Mouse (Mus musculus) gastrocnemius, postnatal 36 days (tissue): ENCODE measurements around the gene Maml1. TPM values are rescaled to one million over a fixed set of nuclear protein-coding genes. Genes with fewer than 3 reads are reported as not detected.

ENCODE experiments used
- DNase-seq, 2 experiments: peaks; one replicate each; pipeline ENCODE4 v3.0.0; 2022
- intact Hi-C: fragments of 180-260 bp; cut with DNase I; formaldehyde crosslinking; loops from one replicate; pipeline ENCODE4 v1.15.1; 2025
- total RNA-seq, 2 experiments: library from RNA; stranded (reverse); gene quantifications; 2 replicates each; pipeline ENCODE4 v1.2.3; 2021

The Maml1 gene
- total RNA-seq, 2 experiments from 2014 or later = 4.8 to 6.3 TPM

DNA sequence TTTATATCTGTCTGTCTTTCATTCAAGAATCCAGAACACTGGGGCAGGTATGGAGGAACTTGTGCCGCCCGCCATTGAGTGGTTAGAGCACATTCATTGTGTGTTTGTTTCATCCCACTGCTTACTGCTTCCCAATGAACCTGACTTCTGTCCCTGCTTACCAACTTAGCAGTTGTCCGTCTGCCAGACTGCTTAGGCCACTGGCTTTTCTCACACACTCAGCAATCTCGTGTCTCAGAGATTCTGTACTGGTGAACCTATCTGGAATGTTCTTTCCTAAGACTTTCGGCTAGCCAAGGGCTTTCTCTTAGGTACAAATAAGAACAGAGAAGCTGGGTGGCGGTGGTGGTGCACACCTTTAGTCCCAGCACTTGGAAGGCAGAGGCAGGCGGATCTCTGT, 6.4 kb downstream of the Maml1 start:
- no peak for DNase-seq
- intact Hi-C loops = no loop called here

- intact Hi-C loops = no loop called here
- DNase-seq = no peak
Observed at GRCm38 (mm10) chr11:50285263-50285662, 6.8 kb downstream of the Maml1 start.

- no peak for DNase-seq
- intact Hi-C loops = no loop called here
Observed at GRCm38 (mm10) chr11:50280053-50280452, 12.1 kb downstream of the Maml1 start.

DNA sequence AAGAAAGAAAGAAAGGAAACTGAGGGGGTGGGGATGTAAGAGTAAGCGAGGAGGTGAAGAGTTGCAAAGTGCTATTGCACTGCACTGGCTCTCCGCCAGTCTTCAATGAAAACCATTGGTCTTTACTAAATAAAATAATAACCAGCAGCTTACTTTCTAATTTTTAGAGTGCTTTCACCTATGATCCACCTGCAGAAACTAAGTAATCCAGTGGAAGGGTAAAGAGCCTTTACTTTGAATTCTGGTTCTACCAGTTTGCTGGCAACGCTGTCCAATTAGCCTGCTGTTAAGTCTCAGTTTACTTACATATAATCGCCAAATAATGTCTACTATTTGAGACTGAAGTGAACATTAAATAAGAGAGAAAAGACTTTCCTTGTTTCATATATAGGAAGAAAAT, 13.1 kb downstream of the Maml1 start:
- intact Hi-C loops = no loop called here
- no peak for DNase-seq

DNA sequence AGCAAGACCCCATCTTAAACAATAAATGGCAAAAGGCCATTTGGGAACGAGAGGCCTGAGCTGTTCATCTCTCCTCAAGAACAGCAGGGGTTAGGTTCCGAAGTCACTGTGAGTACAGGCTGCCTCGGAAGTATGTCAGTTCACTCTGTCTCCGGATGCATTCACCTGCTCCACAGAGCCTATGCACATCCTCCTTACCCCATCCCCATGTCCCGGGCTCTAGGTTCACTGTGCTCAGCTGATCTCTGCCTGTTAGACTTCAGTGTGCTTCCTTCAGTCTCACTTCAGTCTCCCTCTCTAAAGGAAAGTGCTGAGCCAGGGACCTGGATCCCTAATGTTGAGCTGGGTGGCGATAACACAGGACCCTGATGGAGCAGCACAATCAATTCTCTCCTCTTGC, 14.4 kb downstream of the Maml1 start:
- intact Hi-C loops = no loop called here
- no peak for DNase-seq

GRCm38 (mm10) chr11:50277025-50277424, 15.1 kb downstream of the Maml1 start:
- no peak for DNase-seq
- intact Hi-C loops = no loop called here

GRCm38 (mm10) chr11:50275568-50276151, 16.5 kb downstream of the Maml1 start:
- DNase-seq = no peak
- intact Hi-C loops = no loop called here

DNA sequence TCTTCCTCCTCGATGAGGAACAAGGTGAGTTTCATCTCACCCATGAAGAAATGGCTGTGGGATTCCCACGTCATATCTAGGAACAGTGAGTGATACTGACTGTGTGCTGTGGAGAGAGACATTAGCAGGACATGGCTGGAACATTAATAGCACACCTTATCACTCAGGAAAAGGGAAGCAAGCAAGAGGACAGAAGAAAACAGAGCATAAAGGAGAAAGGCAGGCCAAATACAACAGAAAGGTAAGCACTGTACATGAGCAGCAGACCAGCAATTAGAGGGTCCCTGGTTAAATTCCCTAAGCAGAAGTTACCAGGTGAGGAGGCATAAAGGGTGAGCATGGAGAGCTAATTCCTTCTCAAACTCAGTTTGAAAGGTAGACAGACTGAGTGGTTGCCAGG, 17.0 kb downstream of the Maml1 start:
- intact Hi-C loops = no loop called here
- DNase-seq = no peak

DNA sequence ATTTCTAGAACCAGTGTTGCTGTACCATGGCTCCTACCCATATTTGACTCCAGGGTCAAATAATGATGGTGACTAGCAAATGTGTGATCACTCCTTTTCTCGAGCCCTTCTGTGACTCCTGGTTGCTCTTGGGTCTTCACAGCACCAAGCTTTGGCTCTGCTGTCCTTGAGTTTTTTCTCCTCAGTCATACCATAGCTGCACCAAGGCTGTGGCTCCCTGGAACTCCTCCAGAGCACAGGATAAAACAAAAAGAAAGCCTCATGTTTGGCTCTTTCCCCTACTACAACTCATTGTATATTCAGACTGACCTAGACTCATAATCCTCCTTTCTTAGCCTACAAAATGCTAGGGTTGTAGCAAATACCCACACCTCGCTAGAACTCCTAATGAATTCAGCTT, 19.3 kb downstream of the Maml1 start:
- no peak for DNase-seq
- intact Hi-C loops = no loop called here

DNA sequence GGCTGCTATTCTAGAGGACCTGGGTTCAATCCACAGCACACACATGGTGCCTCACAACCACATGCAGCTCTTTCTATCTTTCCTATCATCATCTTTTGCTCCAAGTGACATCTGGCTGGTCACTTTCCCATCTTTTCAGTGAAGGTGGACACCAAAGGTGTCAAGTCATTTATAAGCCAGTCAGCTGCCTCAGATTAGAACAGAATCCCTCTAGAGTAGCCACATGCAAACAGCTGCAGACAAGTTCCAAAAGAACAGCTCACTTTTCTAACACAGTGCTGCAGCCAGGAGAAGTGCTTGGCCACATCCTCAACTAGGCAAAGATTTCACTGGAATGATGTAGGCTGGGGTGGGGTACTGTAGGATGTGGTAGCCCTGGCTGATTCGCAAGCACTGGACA, 22.2 kb downstream of the Maml1 start:
- intact Hi-C loops = no loop called here
- DNase-seq = no peak

- DNase-seq = no peak
- intact Hi-C loops = no loop called here
Observed at GRCm38 (mm10) chr11:50269163-50269562, 22.9 kb downstream of the Maml1 start.

DNA sequence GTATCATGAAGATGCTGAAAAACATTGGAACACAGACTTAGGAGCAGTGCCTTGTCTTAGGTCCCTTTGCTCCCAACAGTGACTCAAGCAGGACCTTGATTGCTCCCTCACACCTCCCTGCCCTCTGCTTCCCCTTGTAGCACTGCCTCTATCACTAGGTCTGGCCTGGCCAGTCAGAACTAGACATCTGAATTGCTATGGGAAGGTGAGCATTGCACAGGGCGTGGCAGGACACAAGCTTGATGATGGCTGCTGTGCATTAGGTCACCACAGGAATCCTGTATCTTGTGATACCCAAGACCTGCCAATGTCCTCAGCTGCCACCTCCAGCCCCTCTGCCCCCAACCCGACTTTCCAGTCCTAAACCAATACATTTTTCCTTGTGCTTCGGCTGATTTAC, 25.1 kb downstream of the Maml1 start:
- DNase-seq = no peak
- intact Hi-C loops = no loop called here

- peak in 1 of 2 experiments; percentile 22 for DNase-seq
Observed at GRCm38 (mm10) chr11:50265931-50266330, 26.2 kb downstream of the Maml1 start.

DNA sequence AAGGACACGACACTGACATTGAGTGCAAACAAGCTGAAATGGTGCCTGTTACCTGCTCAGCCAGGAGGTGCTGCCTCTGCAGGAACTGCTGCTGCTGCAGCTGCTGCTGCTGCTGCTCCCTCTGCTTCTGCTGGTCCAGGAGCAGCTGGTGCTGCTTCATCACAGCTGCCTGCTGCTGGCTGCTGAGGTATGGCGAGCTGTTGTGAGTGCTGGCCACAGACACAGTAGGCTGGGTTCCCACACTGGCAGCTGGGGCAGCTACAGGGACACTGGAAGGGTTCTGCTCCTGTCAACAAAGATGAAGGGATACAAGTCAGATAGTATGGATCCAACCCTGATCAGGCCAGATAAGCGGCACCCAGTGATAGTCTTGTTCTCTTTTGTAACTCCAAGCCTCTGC, 28.9 kb downstream of the Maml1 start:
- DNase-seq = no peak
- intact Hi-C loops = no loop called here

More at GRCm38 (mm10) chr11:50265931-50266330, 26.2 kb downstream of the Maml1 start:
- intact Hi-C loops = no loop called here

- DNase-seq = no peak
- intact Hi-C loops = no loop called here
Observed at GRCm38 (mm10) chr11:50262020-50262419, 30.1 kb downstream of the Maml1 start.

DNA sequence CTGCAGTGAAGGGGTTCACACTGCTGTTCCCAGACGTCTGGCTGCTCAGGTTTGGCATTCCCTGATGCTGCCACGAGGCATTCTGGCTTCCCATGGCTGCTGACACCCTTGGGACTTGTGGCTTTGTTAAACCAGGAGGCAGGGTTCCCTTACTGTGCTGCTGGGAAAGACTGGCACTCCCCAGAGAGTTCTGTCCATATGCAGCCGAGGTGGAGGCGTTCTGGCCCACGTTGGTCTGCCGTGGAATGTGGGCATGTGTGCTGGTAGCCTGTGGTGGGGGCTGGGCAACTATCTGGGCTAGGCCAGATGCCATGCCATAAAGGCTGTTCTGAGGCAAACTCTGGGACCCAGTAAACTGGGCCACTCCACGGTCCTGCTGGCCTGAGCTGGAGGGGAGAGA, 33.8 kb downstream of the Maml1 start:
- intact Hi-C loops = no loop called here
- DNase-seq = no peak

GRCm38 (mm10) chr11:50256615-50257014, 35.5 kb downstream of the Maml1 start:
- intact Hi-C loops = no loop called here
- DNase-seq = no peak

DNA sequence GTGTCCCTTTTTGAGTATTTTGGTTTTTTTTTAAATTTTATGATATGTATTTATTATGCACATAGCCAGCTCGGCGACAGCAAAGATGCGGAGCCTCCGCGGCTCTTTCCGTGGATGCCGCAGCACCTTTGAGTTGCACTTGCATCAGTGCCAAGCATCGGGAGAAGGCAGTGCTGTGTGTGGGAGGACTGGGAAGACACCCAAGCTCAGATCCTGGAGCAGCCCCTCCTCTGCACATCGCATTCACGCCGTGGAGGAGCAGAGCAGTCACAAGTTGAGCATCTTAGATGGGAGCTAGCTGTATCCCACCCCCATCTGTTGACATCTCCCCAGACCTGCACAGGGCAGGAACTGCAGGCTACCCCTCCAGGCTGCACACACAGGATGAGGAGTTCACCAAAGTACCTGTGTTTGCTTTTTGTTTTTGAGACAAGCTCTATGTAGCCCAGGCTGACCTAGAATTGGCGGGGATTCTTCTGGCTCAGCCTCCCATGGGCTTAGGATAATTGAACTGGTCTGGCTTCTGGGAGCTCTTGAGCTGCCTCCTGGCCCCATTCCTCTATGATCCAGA, 38.0 kb downstream of the Maml1 start:
- no peak for DNase-seq
- intact Hi-C loops = no loop called here

GRCm38 (mm10) chr11:50253393-50253792, 38.7 kb downstream of the Maml1 start:
- DNase-seq = no peak
- intact Hi-C loops = no loop called here

DNA sequence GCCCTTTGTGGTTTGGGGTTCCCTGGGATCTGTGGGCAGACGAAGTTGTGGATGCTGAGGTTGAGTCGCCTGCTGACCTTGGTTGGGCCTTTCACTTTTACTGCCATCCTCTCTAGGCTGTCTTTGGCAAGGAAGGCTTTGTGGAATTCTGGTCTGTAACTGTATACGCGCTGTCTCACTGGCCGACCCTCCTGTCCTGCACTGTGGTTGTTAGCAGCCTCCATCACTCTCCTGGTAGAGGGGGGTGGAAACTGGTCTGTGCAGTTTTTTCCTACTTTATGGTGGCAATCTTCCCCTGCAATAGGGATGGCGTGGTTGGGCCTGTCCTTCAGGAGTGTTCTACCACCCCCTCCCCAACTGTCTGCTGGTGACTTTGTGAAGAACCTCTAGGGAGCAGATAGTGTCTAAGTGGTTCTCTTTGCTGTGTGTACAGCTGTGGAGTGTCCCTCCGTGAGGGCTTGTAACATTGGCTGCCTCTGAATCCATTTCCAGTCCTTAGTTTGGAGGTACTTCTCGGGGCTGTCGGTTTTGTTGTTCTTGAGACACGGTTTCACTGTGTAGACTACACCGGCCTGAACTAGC, 39.3 kb downstream of the Maml1 start:
- intact Hi-C loops = no loop called here
- no peak for DNase-seq

DNA sequence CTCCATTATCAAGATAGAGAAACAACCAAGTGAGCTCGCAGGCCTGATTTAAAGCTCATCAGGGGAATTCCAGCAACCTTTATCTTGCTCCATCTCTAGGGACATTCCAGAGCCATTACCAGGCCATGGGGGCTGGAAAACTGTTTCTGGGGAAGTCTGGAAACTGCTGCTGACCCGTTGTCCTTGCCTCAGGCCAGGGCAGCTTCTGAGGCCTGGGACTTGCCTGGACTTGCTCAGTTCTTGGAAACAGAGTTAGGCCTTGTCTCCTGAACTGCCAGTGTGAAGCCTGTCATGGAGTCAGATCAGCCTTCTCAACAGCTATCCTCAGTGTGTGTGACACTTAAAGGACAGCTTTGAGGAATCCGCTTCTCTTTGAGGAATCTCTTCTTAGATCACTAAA, 39.9 kb downstream of the Maml1 start:
- intact Hi-C loops = no loop called here

GRCm38 (mm10) chr11:50248473-50249171, 43.5 kb downstream of the Maml1 start:
- intact Hi-C loops = no loop called here
- DNase-seq = no peak

More for the DNA sequence above, 39.9 kb downstream of the Maml1 start:
- no peak for DNase-seq
